Comparison of ENCODE assay signal across 24 mouse cellular contexts in genomic region chr1:182073180-182073579, GRCm38 (mm10). TPM values are rescaled to one million over a fixed set of nuclear protein-coding genes. Genes with fewer than 3 reads are reported as not detected.
DNase-seq lines count a peak whose midpoint lies in the region; ATAC-seq lines count a peak whose summit lies in the region.
"Had no signal": no experiment of that assay in that cellular context is flagged by ENCODE, and none has a peak within 500 bp of the region (broad histone marks: within the 10 kb centered on the region; RNA-seq: fewer than 3 reads in every experiment).

No protein-coding gene starts in this region.

- no peak overlapping the region for H3K9ac ChIP-seq in embryonic facial prominence, embryonic 14.5 days (ENCODE audit: low read depth, low read length)
- H3K9ac ChIP-seq: embryonic facial prominence, embryonic 15.5 days; heart, embryonic 15.5 days; hindbrain, embryonic 15.5 days had no signal

- no peak overlapping the region for H3K4me3 ChIP-seq in embryonic facial prominence, embryonic 14.5 days (ENCODE audit: low read depth, low read length)
- no peak overlapping the region for H3K4me3 ChIP-seq in embryonic facial prominence, embryonic 10.5 days
- H3K4me3 ChIP-seq: embryonic facial prominence, embryonic 15.5 days; erythroblast, embryonic 14.5 days; forebrain, embryonic 10.5 days; heart, adult 2 months; heart, embryonic 15.5 days; hindbrain, embryonic 15.5 days had no signal

- no peak overlapping the region for H3K27ac ChIP-seq in embryonic facial prominence, embryonic 14.5 days (replicated peaks; ENCODE audit: low read depth, low read length)
- H3K27ac ChIP-seq in embryonic facial prominence, embryonic 10.5 days (replicated peaks) = no peak overlapping the region
- H3K27ac ChIP-seq: embryonic facial prominence, embryonic 15.5 days; forebrain, embryonic 10.5 days; heart, adult 2 months; heart, embryonic 15.5 days; hindbrain, embryonic 15.5 days had no signal

- H3K4me1 ChIP-seq in embryonic facial prominence, embryonic 14.5 days (ENCODE audit: control insufficient read depth, insufficient read depth, low read length) = no peaks in the 10 kb centered on the region
- H3K4me1 ChIP-seq in embryonic facial prominence, embryonic 10.5 days = peaks cover 10% of the 10 kb centered on the region
- H3K4me1 ChIP-seq: forebrain, embryonic 10.5 days had no signal

- no peaks in the 10 kb centered on the region for H3K27me3 ChIP-seq in embryonic facial prominence, embryonic 14.5 days (replicated peaks; ENCODE audit: control insufficient read depth, insufficient read depth, low read length)
- no peaks in the 10 kb centered on the region for H3K27me3 ChIP-seq in embryonic facial prominence, embryonic 10.5 days (replicated peaks; ENCODE audit: low read depth, poor library complexity, severe bottlenecking)
- H3K27me3 ChIP-seq: embryonic facial prominence, embryonic 15.5 days; heart, embryonic 15.5 days; hindbrain, embryonic 15.5 days had no signal

- H3K36me3 ChIP-seq in embryonic facial prominence, embryonic 14.5 days (ENCODE audit: control insufficient read depth, insufficient read depth, low read length) = no peaks in the 10 kb centered on the region
- H3K36me3 ChIP-seq in embryonic facial prominence, embryonic 10.5 days (replicated peaks) = no peaks in the 10 kb centered on the region
- H3K36me3 ChIP-seq: embryonic facial prominence, embryonic 15.5 days; forebrain, embryonic 10.5 days; G1E; heart, embryonic 15.5 days; hindbrain, embryonic 15.5 days had no signal

- WGBS in embryonic facial prominence, embryonic 14.5 days = 49% methylated on average over 6 of the region's 6 CpGs
- WGBS in embryonic facial prominence, embryonic 10.5 days = 69% methylated on average over 6 of the region's 6 CpGs

- ATAC-seq in embryonic facial prominence, embryonic 14.5 days (ENCODE audit: low read depth) = no peak; the same call in 1 of the 2 replicates
- ATAC-seq: CD4-positive, CD25-positive, alpha-beta regulatory T cell, adult 4 months; forebrain, embryonic 14.5 days; intestine, postnatal 0 days had no signal

- H3K9me3 ChIP-seq in embryonic facial prominence, embryonic 14.5 days (ENCODE audit: control insufficient read depth, low read length) = 0 out of 2 replicates have a peak, but pooled peaks cover 3% of the 10 kb centered on the region
- peaks cover 1% of the 10 kb centered on the region; the same call in 1 of the 2 replicates for H3K9me3 ChIP-seq in embryonic facial prominence, embryonic 10.5 days
- H3K9me3 ChIP-seq: embryonic facial prominence, embryonic 15.5 days; G1E; hindbrain, embryonic 15.5 days had no signal

- intact Hi-C loops in heart, postnatal 36 days (cut with DNase I) = no loop called here

- DNase-seq in embryonic facial prominence, embryonic 14.5 days (ENCODE audit: low spot score) = peak; percentile 56
- DNase-seq in embryonic facial prominence, embryonic 10.5 days (ENCODE audit: low spot score) = no peak
- DNase-seq in heart, adult 8-10 months (ENCODE audit: low spot score) = peak; percentile 38
- DNase-seq in heart, postnatal 36 days = no peak
- DNase-seq in lung, postnatal 36 days = peak; percentile 15
- DNase-seq in lung, postnatal 25 days (ENCODE audit: low spot score) = no peak
- no peak for DNase-seq in c-Kit-positive CD71-positive TER-119-positive erythroid progenitor cells, embryonic 14.5 days (ENCODE audit: low spot score)
- DNase-seq: adrenal gland, postnatal 14 days; B cell, adult 2 months; cerebellum, adult 18-20 months; cerebellum, adult 9-11 months; cerebellum, postnatal 36 days; gastrocnemius, postnatal 36 days; heart, adult 2 months; kidney, adult 8-10 months had no signal

- no peak overlapping the region for H3K4me2 ChIP-seq in embryonic facial prominence, embryonic 14.5 days (ENCODE audit: low read depth, low read length)
- H3K4me2 ChIP-seq: embryonic facial prominence, embryonic 15.5 days; heart, embryonic 15.5 days; hindbrain, embryonic 15.5 days had no signal

RNA-seq across cellular contexts. Expression of gene Srp9, which starts 51.4 kb away (rescaled TPM):
- polyA plus RNA-seq in embryonic facial prominence, embryonic 14.5 days (2014; fragmentation: Nextera tagmentation; extraction: Ambion mirVana) = 166 and 175 TPM in 2 replicates
- 159 and 166 TPM in 2 replicates for polyA plus RNA-seq in embryonic facial prominence, embryonic 10.5 days (2016; fragmentation: Nextera tagmentation; extraction: Ambion mirVana)
- total RNA-seq in heart, adult 8-10 months (2022) = 10 to 100 TPM; 42.7 to 54.0 (median 47.9) TPM
- total RNA-seq in heart, postnatal 36 days (2021) = 10 to 100 TPM; 44.8 to 45.3 TPM

RNA-seq across cellular contexts. Expression of gene Enah, which starts 53.4 kb away (rescaled TPM):
- 23.7 and 27.6 TPM in 2 replicates for polyA plus RNA-seq in embryonic facial prominence, embryonic 14.5 days (2014; fragmentation: Nextera tagmentation; extraction: Ambion mirVana)
- polyA plus RNA-seq in embryonic facial prominence, embryonic 10.5 days (2016; fragmentation: Nextera tagmentation; extraction: Ambion mirVana) = 30.4 and 30.6 TPM in 2 replicates
- total RNA-seq in heart, adult 8-10 months (2022) = 100 to 1,000 TPM; 121 to 157 (median 140) TPM
- total RNA-seq in heart, postnatal 36 days (2021) = 100 to 1,000 TPM; 111 to 112 TPM
- polyA plus RNA-seq: G1E had no signal

Comparison
In these comparisons a context has a peak if more than half of its experiments do, and no peak if none do; other contexts are left out.
1. DNase-seq: peak in embryonic facial prominence, embryonic 14.5 days (single experiment), heart, adult 8-10 months (single experiment) and lung, postnatal 36 days (single experiment); none in embryonic facial prominence, embryonic 10.5 days (single experiment), heart, postnatal 36 days (0 of 2), lung, postnatal 25 days (single experiment) and c-Kit-positive CD71-positive TER-119-positive erythroid progenitor cells, embryonic 14.5 days (single experiment).